Mouse (Mus musculus): ENCODE results near the gene Echdc1. TPM values are rescaled to one million over a fixed set of nuclear protein-coding genes. Genes with fewer than 3 reads are reported as not detected.
"Not testable (repeated sequence)": the region's sequence is repeated elsewhere in the genome, so short reads cannot be mapped to it uniquely, and the experiment has no call there.

Gene Echdc1
- polyA plus RNA-seq, 1 experiment from 2014 or later, result 19.7 TPM

DNA sequence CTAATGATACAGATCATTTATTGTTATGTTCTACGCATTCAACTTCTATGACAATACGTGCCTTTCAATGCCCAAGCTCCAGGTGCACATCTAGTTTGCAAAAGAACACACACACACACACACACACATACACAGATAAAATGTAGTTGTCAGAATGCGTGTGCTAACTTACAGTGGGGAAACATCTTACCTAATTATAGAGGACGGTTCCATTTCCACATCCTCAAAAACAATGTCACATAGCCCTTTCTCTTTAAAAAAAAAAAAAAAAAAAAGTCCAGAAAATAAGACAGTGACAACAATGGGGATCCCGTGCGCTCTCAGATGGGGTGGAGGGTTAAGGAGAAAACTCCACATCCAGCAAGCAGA lies 48.1 kb downstream of the Echdc1 start:
- Histone ChIP-seq H3K27ac (peak overlapping the region; percentile 57), H3K4me3 (ENCODE audit: inconsistent target) (peak overlapping the region; percentile 70)
- WGBS (ENCODE audit: missing documents), result 3% methylated on average over 5 of the region's 6 CpGs

DNA sequence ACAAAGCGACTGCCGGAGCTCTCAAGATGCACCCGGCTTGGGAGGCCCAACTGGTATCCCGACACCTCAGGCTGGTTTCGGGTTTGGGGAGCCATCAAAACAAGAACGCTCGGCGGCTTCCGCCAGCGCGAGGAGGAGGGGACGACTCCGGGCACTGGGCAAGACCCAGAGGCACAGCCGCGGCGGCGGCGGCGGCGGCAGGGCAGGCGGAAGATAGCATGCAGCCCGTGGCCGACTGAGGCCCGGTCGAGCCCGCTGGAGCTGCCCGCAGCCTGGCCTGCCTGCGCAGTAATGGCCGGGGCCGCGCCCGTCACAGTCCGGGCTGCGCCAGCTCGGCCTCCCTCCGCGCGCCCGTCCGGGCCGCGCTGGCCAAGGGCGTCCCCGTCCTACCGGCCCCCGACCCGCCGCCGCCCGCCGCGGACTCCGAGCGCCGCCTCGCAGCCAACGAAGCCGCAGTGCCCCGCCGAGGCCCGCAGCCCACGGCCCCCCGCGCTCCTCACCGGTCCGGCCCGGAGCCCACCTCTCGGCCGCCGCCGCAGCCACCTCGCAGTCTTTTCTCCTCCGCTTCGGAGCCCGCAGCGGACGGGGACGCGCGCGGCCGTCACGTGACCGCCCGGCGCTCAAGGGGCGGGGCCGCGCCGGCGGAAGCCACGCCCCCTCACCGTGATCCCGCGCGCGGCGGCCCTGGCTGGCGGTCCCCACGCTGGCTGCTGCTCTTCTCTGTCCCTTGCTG lies 48.7 kb downstream of the Echdc1 start:
- Histone ChIP-seq H3K79me2 (ENCODE audit: inconsistent target) (peaks cover 46% of the 10 kb centered on the region), H3K4me3 (ENCODE audit: inconsistent target) (peak overlapping the region; percentile 70), H3K36me3 (ENCODE audit: inconsistent target) (no peaks in the 10 kb centered on the region), H3K27ac (peak overlapping the region; percentile 57)
- 1% methylated on average over 86 of the region's 100 CpGs for WGBS (ENCODE audit: missing documents)

More for the DNA sequence above, 48.1 kb downstream of the Echdc1 start:
- peaks cover 52% of the 10 kb centered on the region for H3K79me2 ChIP-seq (ENCODE audit: inconsistent target)
- no peaks in the 10 kb centered on the region for H3K36me3 ChIP-seq (ENCODE audit: inconsistent target)

DNA sequence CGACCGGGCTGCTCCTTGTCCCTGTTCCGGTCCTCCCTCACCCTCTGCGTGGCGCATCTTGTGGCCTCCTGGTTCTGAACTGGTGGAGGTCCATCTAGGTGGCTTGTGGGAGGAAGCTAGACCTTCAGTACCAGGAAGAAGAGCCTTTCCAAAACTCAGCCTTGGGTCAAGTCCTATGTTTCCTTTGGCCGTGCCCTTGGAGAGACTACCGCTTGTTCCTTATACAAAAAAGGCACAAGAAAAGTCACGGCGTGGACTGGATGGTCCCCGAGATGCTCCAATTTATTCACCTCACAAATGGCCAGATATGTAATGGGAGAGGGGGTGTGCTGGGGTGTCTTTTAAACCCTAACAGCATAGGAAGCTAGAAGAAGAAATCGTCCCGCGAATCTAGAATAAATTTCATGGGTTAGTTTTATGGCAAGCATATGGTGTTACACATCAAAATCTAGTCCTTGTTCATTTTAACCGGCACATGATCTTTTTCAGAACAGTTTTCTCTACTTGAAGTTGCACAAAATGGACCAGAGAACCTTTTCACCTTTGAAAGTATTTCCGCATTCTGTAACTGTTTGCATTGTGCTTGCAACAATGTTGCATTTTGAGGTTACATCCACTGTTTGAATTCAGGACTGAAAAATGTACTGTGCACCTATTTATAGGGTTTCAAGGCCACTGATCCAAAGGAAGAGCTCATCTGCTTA lies 49.4 kb downstream of the Echdc1 start, which contains the start of gene Rnf146:
Gene Rnf146, minus strand, starts transcription at position 246 of the 704 bp plus-strand sequence.
- WGBS (ENCODE audit: missing documents), result 5% methylated on average over 15 of the region's 15 CpGs
- Histone ChIP-seq H3K36me3 (ENCODE audit: inconsistent target) (no peaks in the 10 kb centered on the region), H3K27ac (peak within 1 kb of the TSS; percentile 57), H3K79me2 (ENCODE audit: inconsistent target) (peaks cover 39% of the 10 kb centered on the region), H3K4me3 (ENCODE audit: inconsistent target) (peak within 1 kb of the TSS; percentile 70)

DNA sequence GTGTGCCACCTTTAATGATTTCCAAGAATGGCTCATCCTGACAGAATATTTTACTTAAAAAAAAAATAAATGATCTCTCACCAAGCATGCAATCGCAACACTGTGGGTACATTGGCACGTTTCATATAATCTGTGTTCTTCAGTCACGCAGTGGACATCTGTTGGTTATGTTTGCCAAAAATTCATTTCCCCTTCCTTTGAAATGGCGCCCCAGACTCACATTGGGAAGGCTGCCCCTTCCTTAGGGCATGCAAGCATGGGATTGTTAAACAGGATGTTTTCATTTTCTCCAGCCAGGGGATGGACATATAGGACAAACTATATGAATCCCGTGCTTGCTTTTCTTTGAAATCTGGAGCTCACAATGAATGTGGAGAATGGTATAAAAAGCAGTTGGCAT lies 61.1 kb downstream of the Echdc1 start:
- Histone ChIP-seq H3K79me2 (ENCODE audit: inconsistent target) (no peaks in the 10 kb centered on the region), H3K36me3 (ENCODE audit: inconsistent target) (no peaks in the 10 kb centered on the region), H3K4me3 (ENCODE audit: inconsistent target) (no peak overlapping the region), H3K27ac (no peak overlapping the region)
- 89% methylated on average over 5 of the region's 5 CpGs for WGBS (ENCODE audit: missing documents)

DNA sequence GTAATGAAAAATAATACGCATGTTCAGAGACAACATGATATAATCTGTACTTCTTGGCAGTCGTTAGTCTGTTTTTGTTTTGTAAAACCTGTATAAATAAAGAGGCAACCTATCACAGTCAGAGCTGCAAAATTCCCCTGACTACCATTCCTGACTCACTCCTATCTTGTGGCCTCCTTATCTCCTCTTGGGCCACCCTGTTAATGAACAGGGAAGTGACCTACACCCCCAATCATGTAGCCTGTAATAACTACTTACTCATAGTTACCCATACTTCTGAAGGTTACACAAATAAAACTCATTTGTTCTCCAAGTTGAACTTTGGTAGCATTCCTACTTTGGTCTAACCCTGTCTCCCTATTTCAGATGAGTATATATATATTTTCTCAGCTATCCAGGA lies 68.6 kb downstream of the Echdc1 start:
- H3K79me2 ChIP-seq (ENCODE audit: inconsistent target), result no peaks in the 10 kb centered on the region
- 77% methylated on average over 2 of the region's 2 CpGs for WGBS (ENCODE audit: missing documents)
- no peak overlapping the region for H3K27ac ChIP-seq
- no peaks in the 10 kb centered on the region for H3K36me3 ChIP-seq (ENCODE audit: inconsistent target)
- H3K4me3 ChIP-seq (ENCODE audit: inconsistent target), result no peak overlapping the region

DNA sequence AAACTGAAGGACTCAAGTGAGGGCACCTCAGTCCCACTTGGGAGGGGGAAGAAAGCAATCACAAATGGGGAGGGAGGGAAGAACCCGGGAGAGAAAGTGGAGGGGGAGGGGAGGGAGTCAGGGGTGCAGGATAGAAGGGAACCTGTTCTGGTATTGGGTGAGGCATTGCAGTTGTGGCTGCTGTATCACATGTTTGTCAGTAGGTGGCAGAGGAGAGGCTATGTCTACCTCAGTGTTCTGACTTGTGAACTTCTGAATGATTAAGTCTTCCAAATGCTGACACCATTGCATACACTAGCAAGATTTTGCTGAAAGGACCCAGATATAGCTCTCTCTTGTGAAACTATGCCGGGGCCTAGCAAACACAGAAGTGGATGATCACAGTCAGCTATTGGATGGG lies 81.9 kb downstream of the Echdc1 start:
- not testable (repeated sequence) for H3K36me3 ChIP-seq (ENCODE audit: inconsistent target); H3K79me2 ChIP-seq (ENCODE audit: inconsistent target); H3K27ac ChIP-seq; H3K4me3 ChIP-seq (ENCODE audit: inconsistent target)
- WGBS (ENCODE audit: missing documents), result 52% methylated on average over 2 of the region's 2 CpGs

Other genes with a start within 250 kb of the Echdc1 start
- gene Soga3, start 169.3 kb upstream of the Echdc1 start, polyA plus RNA-seq (2018), result not detected in 3 replicates
- not detected in 3 replicates for gene Gm49353, start 114.2 kb upstream of the Echdc1 start, polyA plus RNA-seq (2018)
- not detected in 3 replicates for gene 9330159F19Rik, start 101.6 kb upstream of the Echdc1 start, polyA plus RNA-seq (2018)
- gene Rnf146, start 49.3 kb downstream of the Echdc1 start, polyA plus RNA-seq (2018), result 27.1 to 33.7 TPM (median 31.0 TPM) in 3 replicates
- not detected in 3 replicates for gene Rspo3, start 222.7 kb downstream of the Echdc1 start, polyA plus RNA-seq (2018)

Measured in macrophage (primary cell).